Mouse (Mus musculus) erythroblast, embryonic 14.5 days (primary cell): ENCODE data around the gene Mbnl1.

Experiments used
- GATA1 ChIP-seq: IDR thresholded peaks from 2 replicates; pipeline ENCODE4 v1.6.1; 2012; ENCODE audit warnings: low read length, inconsistent platforms, mixed read lengths
- TAL1 ChIP-seq: IDR thresholded peaks from 3 replicates; pipeline ENCODE4 v1.6.1; 2012; ENCODE audit warnings: low read length, inconsistent platforms, mixed read lengths

GRCm38 (mm10) chr3:60580699-60581098 lies 108.1 kb downstream of the Mbnl1 start:
- TF ChIP-seq TAL1 (no peak), GATA1 (no peak)
